Mouse (Mus musculus) hindbrain, embryonic 15.5 days (tissue): ENCODE results near the gene Tspan3. TPM values are rescaled to one million over a fixed set of nuclear protein-coding genes. Genes with fewer than 3 reads are reported as not detected.

Experiments
- ATAC-seq: fragments of 200-750 bp; cut with Nextera tagmentation; 2 replicates; pipeline ENCODE4 v1.8.0; 2017; ENCODE audit warnings: low read depth, moderate number of reproducible peaks, moderate TSS enrichment; ENCODE audit not compliant: low FRiP score
- H3K27ac ChIP-seq: fragments of 300-500 bp; sonication (generic); replicated peaks from 2 replicates; pipeline ENCODE4 v1.5.1; 2015; ENCODE audit warnings: mild to moderate bottlenecking, inconsistent platforms
- H3K27me3 ChIP-seq: fragments of 300-500 bp; sonication (generic); 2 replicates; pipeline ENCODE4 v1.6.1; 2015; ENCODE audit warnings: control low read depth, inconsistent platforms
- H3K36me3 ChIP-seq: fragments of 300-500 bp; sonication (generic); 2 replicates; pipeline ENCODE4 v1.6.1; 2015; ENCODE audit warnings: control low read depth, inconsistent platforms
- H3K4me1 ChIP-seq: fragments of 300-500 bp; sonication (generic); replicated peaks from 2 replicates; pipeline ENCODE4 v1.6.1; 2015; ENCODE audit warnings: control low read depth, inconsistent platforms
- H3K4me2 ChIP-seq: fragments of 300-500 bp; sonication (generic); 2 replicates; pipeline ENCODE4 v1.6.1; 2015; ENCODE audit warnings: moderate library complexity, mild to moderate bottlenecking, inconsistent platforms
- H3K4me3 ChIP-seq: fragments of 300-500 bp; sonication (generic); 2 replicates; pipeline ENCODE4 v1.5.1; 2015; ENCODE audit warnings: mild to moderate bottlenecking, inconsistent platforms
- H3K9ac ChIP-seq: fragments of 300-500 bp; sonication (generic); 2 replicates; pipeline ENCODE4 v1.6.1; 2015; ENCODE audit warnings: inconsistent platforms
- H3K9me3 ChIP-seq: fragments of 300-500 bp; sonication (generic); 2 replicates; pipeline ENCODE4 v1.6.1; 2016; ENCODE audit warnings: control low read depth, inconsistent platforms
- WGBS: fragments of 180-500 bp; shearing (Covaris S2); methylation state at CpG from one replicate; pipeline ENCODE4 v1.1.7; 2015; 5-methylcytosine and 5-hydroxymethylcytosine counted together
- polyA plus RNA-seq: library from polyadenylated mRNA; unstranded; fragments of >200 nt; fragmentation: Nextera tagmentation; extraction: Ambion mirVana; gene quantifications from 2 replicates; pipeline ENCODE4 v1.2.1, GENCODE M21; 2015

The Tspan3 gene
- polyA plus RNA-seq, 1 experiment from 2014 or later = 606 TPM

DNA sequence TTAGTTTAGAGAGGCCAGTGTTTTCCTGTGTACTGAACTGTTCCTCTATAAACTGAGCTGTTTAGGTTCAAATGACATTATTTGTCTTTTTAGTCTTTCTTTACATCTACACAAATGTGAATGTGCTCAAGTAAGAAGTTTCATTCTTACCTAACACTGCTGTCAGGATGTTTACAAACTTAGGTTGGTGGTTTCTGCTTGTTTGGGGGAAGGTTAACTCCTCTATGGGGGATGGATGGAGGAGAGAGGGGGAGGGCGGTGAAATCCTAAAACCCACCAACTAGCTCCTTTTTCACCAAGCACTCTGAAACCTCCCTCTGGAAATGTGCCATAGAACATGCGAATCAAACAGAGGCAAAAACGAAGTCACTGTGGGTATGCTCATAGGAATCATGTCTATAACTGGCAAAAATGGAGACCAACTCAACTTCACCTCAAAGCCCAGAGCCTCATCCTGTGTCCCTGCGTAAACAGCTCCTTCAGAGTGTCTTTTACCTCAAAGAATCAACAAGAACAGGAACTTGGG is 12.7 kb downstream of the Tspan3 start:
- Histone ChIP-seq H3K9me3 (no peaks in the 10 kb centered on the region), H3K27me3 (no peaks in the 10 kb centered on the region), H3K4me1 (peaks cover 26% of the 10 kb centered on the region), H3K9ac (no peak overlapping the region), H3K4me2 (no peak overlapping the region), H3K4me3 (no peak overlapping the region), H3K36me3 (no peaks in the 10 kb centered on the region), H3K27ac (peak overlapping the region; percentile 42; the same call in 1 of the 2 replicates)
- WGBS = 73% methylated on average over 4 of the region's 4 CpGs
- ATAC-seq = no peak

DNA sequence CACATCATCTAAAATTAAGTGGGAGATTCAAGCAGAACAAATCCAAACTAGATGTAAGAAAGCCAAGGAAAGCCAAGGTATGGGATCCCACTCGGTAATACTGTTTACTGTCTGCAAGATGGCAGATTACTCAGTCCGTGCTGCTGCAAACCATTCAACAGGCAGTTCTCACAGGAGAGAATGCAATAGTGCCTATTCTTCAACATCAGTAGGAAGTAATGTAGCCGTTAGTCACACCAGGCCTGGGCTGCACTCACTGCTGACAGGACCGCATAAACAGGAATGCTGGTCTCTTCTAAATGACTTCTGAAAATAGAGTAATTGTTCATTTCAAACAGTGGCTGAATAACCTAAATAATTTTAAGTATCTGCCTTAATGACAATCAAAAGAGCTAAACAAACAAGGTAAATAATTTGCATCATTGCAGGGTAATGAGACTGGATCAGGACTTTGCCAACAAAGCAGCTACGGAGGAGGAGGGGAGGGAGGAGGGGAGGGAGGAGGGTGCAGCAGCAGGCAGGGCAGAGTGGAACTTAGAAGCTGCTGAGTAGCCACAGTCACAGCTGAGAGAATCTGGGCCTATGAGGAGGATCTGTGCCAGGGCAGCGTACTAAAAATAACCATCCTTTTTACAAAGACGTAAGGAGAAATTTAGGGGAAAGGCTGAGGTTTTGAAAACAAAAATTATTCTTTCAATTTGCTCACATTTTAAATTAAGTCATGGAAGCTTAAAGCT is 13.4 kb downstream of the Tspan3 start:
- Histone ChIP-seq H3K36me3 (peaks cover 4% of the 10 kb centered on the region; the same call in 1 of the 2 replicates), H3K4me3 (no peak overlapping the region), H3K4me1 (peaks cover 26% of the 10 kb centered on the region), H3K9ac (no peak overlapping the region), H3K4me2 (no peak overlapping the region), H3K27ac (peak overlapping the region; percentile 51; the same call in 1 of the 2 replicates), H3K27me3 (no peaks in the 10 kb centered on the region), H3K9me3 (no peaks in the 10 kb centered on the region)
- 25% methylated on average over 7 of the region's 7 CpGs for WGBS
- no peak for ATAC-seq

DNA sequence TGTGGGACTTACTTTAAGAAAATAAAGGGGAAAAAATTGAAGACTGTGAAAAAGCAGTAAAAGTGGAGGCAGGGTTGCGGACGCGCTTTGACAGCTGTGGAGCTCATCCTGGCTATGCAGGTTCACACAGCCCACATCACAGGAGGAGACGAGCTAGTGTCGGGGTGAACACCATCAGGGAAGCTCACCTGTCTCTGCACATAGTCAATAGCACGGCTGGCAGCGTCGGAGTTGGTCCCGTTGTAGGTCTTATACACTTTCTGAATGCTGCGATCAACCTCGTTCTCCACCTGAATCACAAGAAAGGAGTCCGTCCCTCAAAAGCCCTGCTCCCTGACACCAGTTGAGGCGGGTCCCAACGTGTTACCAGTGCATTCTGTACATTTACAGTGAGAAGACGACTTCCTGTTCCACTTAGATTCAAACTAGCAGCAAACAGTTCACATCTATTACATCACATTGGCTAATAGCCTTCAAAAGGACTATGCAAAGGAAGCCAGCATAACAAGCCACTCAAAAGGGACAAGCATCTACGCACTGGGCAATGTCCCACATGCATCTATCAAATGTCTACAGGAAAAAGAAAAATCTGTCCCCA is 18.9 kb downstream of the Tspan3 start:
- no peak for ATAC-seq
- Histone ChIP-seq H3K4me3 (no peak overlapping the region), H3K9ac (no peak overlapping the region), H3K4me2 (no peak overlapping the region), H3K27ac (no peak overlapping the region), H3K27me3 (no peaks in the 10 kb centered on the region), H3K36me3 (peaks cover 49% of the 10 kb centered on the region), H3K4me1 (peaks cover under 1% of the 10 kb centered on the region; the same call in 1 of the 2 replicates), H3K9me3 (no peaks in the 10 kb centered on the region)
- 95% methylated on average over 16 of the region's 16 CpGs for WGBS

DNA sequence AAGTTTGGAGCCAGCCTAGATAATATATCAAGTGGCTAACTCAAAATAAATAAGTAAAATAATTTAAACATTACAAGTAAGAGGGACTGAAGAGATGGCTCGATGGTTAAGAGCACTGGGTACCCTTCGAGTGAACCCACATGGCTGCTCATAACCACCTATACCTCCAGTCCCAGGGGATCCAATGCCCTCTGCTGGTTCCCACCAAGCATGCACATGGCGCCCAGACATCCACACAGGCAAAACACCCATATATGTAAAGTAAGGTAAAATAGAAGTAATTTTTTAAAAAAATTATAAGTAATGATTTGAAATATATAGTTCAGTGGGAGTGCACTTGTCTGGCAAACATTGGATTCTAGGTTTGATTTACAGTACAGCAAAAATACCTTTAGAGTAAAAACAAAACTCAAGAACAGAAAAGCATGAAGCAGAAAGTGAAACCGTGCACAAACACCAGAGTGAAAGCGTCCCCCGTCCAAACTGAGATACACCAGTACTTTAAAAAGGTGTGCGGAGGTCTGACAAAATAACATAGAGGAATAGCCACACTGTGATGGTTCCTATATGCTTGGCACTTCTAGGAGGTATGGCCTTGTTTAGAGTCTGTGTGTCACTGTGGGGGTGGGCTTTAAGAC is 20.8 kb downstream of the Tspan3 start:
- H3K9me3 ChIP-seq = no peaks in the 10 kb centered on the region
- H3K4me2 ChIP-seq = no peak overlapping the region
- H3K4me3 ChIP-seq = no peak overlapping the region
- H3K27me3 ChIP-seq = no peaks in the 10 kb centered on the region
- no peak for ATAC-seq
- H3K4me1 ChIP-seq = no peaks in the 10 kb centered on the region
- H3K36me3 ChIP-seq = peaks cover 57% of the 10 kb centered on the region
- no peak overlapping the region for H3K9ac ChIP-seq
- no peak overlapping the region for H3K27ac ChIP-seq
- WGBS = 97% methylated on average over 7 of the region's 7 CpGs

DNA sequence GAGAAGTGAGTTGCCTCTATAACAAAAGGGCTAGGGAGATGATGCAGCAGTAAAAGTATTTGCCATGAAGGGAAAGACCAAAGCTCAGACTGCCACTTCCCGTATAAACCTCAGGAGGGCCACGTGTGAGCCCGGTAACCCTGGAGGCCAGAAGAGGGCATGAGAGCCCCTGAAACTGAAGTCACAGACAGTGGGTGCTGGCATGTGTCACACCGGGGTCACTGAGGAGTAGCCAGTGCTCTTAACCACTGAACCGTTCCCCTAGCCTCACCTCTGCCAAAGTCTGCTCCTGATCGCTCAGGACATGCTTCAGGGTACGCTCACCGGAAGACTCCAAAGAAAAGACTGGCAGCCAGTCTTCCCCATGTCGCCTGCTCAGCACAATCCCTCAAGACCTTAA is 23.5 kb downstream of the Tspan3 start:
- no peak overlapping the region for H3K4me3 ChIP-seq
- H3K4me2 ChIP-seq = no peak overlapping the region
- no peaks in the 10 kb centered on the region for H3K4me1 ChIP-seq
- H3K9me3 ChIP-seq = no peaks in the 10 kb centered on the region
- H3K9ac ChIP-seq = no peak overlapping the region
- WGBS = 90% methylated on average over 9 of the region's 9 CpGs
- no peaks in the 10 kb centered on the region for H3K27me3 ChIP-seq
- H3K36me3 ChIP-seq = peaks cover 57% of the 10 kb centered on the region
- H3K27ac ChIP-seq = no peak overlapping the region
- ATAC-seq = no peak

DNA sequence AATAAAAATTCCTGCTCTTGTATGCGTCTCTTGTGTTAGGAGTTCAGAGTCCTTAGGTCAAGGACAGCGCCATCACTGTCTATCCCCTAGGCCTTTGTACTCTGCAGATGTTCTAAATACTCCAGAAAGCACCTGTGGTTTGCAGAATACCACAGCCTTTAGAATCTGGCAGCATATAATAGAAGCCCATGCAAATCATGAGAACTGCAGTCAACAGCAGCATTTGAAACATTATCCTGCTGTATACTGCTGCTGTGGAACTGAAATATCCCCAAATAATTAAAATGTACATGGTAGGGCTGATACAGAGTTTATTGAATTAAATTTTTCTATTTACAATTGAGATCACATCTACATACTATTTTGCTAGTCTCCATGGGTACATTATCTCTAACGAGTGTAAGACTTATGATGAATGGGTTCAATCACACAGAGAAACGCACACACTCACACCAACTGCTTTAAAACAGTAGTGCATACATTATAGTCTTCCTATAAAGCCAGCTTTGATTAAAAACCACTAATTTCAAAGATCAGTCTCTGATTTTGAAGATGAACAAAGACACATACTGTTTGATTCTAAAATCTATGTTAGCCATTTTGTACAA is 29.6 kb downstream of the Tspan3 start:
- 0 out of 2 replicates have a peak, but pooled peaks cover 3% of the 10 kb centered on the region for H3K4me1 ChIP-seq
- H3K9ac ChIP-seq = no peak overlapping the region
- H3K4me2 ChIP-seq = no peak overlapping the region
- WGBS = 79% methylated on average over 4 of the region's 4 CpGs
- no peak overlapping the region for H3K27ac ChIP-seq
- H3K9me3 ChIP-seq = no peaks in the 10 kb centered on the region
- peaks cover 43% of the 10 kb centered on the region for H3K36me3 ChIP-seq
- H3K27me3 ChIP-seq = no peaks in the 10 kb centered on the region
- H3K4me3 ChIP-seq = no peak overlapping the region
- no peak for ATAC-seq

- H3K27me3 ChIP-seq = no peaks in the 10 kb centered on the region
- no peak overlapping the region for H3K4me3 ChIP-seq
- H3K4me2 ChIP-seq = no peak overlapping the region
- H3K36me3 ChIP-seq = peaks cover 43% of the 10 kb centered on the region
- no peak overlapping the region for H3K27ac ChIP-seq
- H3K4me1 ChIP-seq = 0 out of 2 replicates have a peak, but pooled peaks cover 3% of the 10 kb centered on the region
- 83% methylated on average over 4 of the region's 4 CpGs for WGBS
- H3K9me3 ChIP-seq = no peaks in the 10 kb centered on the region
- no peak overlapping the region for H3K9ac ChIP-seq
- ATAC-seq = no peak
Observed at GRCm38 (mm10) chr9:56134614-56135013, 30.7 kb downstream of the Tspan3 start.

DNA sequence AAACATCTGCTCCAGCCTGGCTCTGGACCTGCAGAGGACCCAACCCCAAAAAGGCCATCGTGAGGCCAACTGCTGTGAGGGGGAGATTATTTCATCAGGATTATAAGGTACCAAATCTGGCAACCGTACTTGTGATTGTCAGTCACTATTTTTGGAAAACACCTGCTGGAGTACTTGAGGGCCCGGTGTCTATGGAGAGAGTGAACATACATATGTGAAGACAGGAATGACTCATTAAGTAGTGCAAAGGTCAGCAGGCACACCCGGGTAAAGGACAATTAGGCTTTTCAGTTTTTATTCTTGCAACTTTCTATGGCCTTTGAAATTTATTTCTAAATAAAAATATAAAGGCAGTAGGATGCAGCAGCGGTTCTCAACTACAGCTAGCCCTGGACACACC is 31.3 kb downstream of the Tspan3 start:
- Histone ChIP-seq H3K36me3 (peaks cover 43% of the 10 kb centered on the region), H3K27me3 (no peaks in the 10 kb centered on the region)

GRCm38 (mm10) chr9:56131813-56132525 is 33.3 kb downstream of the Tspan3 start:
- 69% methylated on average over 10 of the region's 10 CpGs for WGBS
- H3K4me2 ChIP-seq = no peak overlapping the region
- no peak overlapping the region for H3K4me3 ChIP-seq
- H3K4me1 ChIP-seq = 0 out of 2 replicates have a peak, but pooled peaks cover 3% of the 10 kb centered on the region
- H3K9me3 ChIP-seq = no peaks in the 10 kb centered on the region
- no peaks in the 10 kb centered on the region for H3K27me3 ChIP-seq
- H3K27ac ChIP-seq = no peak overlapping the region
- peaks cover 46% of the 10 kb centered on the region for H3K36me3 ChIP-seq
- H3K9ac ChIP-seq = no peak overlapping the region
- ATAC-seq = no peak

More for the DNA sequence above, 31.3 kb downstream of the Tspan3 start:
- WGBS = 93% methylated on average over 5 of the region's 5 CpGs
- Histone ChIP-seq H3K9ac (no peak overlapping the region), H3K4me2 (no peak overlapping the region), H3K27ac (no peak overlapping the region), H3K4me3 (no peak overlapping the region), H3K4me1 (0 out of 2 replicates have a peak, but pooled peaks cover 3% of the 10 kb centered on the region), H3K9me3 (no peaks in the 10 kb centered on the region)
- ATAC-seq = no peak

- no peak overlapping the region for H3K4me3 ChIP-seq
- 0 out of 2 replicates have a peak overlapping the region, but pooled peaks have one; percentile 17 for H3K27ac ChIP-seq
- no peaks in the 10 kb centered on the region for H3K27me3 ChIP-seq
- H3K4me1 ChIP-seq = 0 out of 2 replicates have a peak, but pooled peaks cover 3% of the 10 kb centered on the region
- H3K9ac ChIP-seq = no peak overlapping the region
- WGBS = 59% methylated on average over 4 of the region's 4 CpGs
- no peaks in the 10 kb centered on the region for H3K9me3 ChIP-seq
- no peak for ATAC-seq
- H3K36me3 ChIP-seq = peaks cover 37% of the 10 kb centered on the region
- no peak overlapping the region for H3K4me2 ChIP-seq
Observed at GRCm38 (mm10) chr9:56130536-56130935, 34.7 kb downstream of the Tspan3 start.

DNA sequence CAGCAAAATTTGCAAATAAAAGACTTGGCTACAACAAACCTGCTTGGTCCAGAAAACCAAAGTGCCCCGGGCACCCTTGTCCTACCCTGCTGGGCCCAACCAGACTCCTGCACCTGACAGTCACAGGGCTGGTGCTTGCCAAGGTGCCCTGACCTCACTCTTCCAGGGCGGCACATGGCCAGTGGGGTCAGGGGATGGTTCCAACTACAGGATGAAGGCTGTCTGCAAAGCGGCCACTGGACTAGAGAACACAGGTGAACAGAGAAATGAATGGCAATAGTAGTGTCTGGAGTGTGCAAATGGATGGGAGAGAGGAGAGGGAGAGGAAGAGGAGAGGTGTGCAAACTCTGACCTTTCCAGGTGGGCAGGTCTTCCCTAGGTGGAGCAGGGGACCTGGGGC is 35.3 kb downstream of the Tspan3 start:
- peaks cover 35% of the 10 kb centered on the region for H3K36me3 ChIP-seq
- 91% methylated on average over 3 of the region's 3 CpGs for WGBS
- H3K27me3 ChIP-seq = no peaks in the 10 kb centered on the region
- H3K9me3 ChIP-seq = no peaks in the 10 kb centered on the region
- no peak for ATAC-seq
- no peak overlapping the region for H3K9ac ChIP-seq
- no peak overlapping the region for H3K4me2 ChIP-seq
- no peak overlapping the region for H3K4me3 ChIP-seq
- no peak overlapping the region for H3K27ac ChIP-seq
- H3K4me1 ChIP-seq = 0 out of 2 replicates have a peak, but pooled peaks cover 3% of the 10 kb centered on the region
